Mouse (Mus musculus): ENCODE results near the gene Hoxa9.

Gene Hoxa9

DNA sequence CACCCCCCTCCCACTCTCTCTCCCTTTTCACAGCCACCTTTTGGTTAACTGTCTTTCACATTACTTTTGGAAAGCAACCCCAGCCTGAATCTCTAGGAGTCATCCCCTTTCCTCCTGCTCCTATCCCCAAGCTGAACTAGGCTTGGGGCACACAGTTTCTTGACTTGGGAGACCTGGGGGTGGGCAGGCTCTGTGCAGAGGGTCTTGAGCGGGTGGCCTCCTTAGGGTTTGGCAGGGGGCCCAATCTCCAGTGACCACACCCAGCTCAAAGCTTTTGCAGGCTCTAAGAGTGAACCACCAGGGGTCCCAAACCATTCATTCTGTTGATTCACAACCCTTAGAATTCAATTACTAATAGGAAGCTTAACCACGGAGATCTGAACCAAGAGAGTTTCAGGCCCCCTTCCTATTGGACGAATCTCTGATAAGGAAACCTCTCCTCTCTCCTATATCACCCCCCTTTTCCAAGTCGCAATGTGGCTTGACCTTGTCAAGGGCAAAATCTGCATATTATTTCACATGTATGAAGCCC, 12.0 kb upstream of the Hoxa9 start:
- no peak for DNase-seq

GRCm38 (mm10) chr6:52241001-52241621, 10.2 kb upstream of the Hoxa9 start:
- DNase-seq = no peak

DNA sequence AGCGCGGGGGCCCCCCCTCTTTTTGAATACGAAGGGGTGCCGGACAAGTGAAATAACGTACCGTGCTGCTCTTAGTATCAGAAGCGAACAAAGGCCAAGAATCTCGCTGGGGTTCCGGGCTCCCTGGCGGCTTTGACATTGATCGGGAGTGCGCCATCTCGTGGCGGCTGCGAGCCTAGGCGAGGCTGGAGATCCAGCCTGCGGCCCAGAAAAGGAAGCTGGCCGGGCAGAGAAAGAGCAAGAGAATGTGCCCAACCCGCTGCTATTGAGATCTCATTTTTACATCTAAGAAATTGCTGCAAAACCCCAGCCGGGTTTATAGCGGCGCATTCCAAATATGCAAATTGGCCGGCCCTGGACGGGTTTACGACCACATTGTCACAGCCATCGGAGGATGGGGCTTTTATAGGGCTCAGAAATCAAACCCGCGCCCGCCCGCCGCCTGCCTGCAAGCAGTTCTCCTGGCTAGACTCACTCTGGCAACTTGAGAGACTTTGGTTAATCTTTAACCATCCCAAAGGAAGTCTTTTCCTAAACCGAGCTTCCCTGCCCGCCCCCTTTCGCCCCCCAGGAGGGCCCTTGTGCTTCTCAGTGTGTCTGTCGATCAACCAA, 9.6 kb upstream of the Hoxa9 start, which contains the start of gene Hoxa10:
TSS of gene Hoxa10 (minus strand) at position 466 of the 612 bp plus-strand sequence.
- DNase-seq = peak; percentile 19

- no peak for DNase-seq
Measured at GRCm38 (mm10) chr6:52239625-52240388, 8.9 kb upstream of the Hoxa9 start.

DNA sequence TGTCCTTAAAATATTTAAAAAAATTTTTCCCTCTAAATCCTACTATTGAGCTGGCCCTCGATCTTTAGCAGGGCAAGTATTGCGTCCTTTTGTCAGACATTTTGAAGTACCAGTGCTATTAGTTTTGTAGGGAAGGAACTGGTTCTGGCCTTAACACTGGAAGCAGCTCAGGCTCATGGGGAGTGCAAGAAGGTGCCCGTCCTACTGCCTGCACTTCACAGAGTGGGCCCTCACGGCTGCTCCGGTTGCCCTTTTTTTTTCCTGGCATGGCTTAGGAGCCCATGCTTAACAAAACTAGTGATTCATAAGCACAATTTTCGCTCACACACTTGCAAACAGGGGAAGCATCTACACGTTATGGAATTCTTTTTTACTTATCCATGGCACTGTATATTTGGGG, 8.1 kb upstream of the Hoxa9 start:
- DNase-seq = no peak

DNA sequence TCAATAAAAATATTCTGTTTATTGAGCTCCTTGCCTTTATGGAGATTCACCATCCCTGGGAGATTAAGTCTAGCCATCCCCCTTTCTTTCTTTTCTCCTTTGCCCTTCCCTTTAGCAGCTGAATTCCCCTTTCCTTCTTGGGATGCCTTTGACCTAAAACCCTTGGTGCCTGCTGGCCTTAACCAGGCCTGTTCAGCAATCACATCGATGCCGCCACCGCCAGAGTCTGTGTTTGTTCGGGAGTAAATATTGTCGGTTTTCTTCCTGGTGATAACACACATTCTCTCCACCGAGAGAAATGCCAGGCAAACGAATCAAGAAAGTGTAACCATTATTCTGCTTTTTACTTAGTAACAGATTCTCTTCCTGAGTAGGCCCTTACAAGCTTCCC, 7.3 kb upstream of the Hoxa9 start:
- DNase-seq = no peak

- no peak for DNase-seq
Measured at GRCm38 (mm10) chr6:52237346-52238154, 6.7 kb upstream of the Hoxa9 start.

DNA sequence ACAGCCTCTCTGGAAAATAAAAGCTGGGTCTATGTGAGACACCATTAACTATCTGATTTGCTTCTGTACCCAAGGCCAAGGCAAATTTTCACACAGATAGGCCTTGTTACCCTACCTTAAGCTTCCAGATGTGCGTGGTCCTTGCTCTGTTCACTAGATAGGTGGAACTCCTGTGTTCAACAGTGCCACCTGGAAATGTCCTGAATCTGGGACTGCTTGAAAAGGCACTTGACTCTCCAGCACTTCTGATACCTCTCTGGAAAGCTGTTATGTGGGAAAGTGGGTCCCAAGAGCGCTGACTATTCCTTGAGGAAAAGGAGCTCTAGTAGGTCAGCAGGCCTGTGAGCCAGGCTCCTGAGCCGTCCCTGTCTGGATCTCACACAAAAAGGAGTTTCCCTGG, 5.9 kb upstream of the Hoxa9 start:
- DNase-seq = no peak

- no peak for DNase-seq
Measured at GRCm38 (mm10) chr6:52235866-52236265, 5.0 kb upstream of the Hoxa9 start.

- DNase-seq = no peak
Measured at GRCm38 (mm10) chr6:52235267-52235666, 4.4 kb upstream of the Hoxa9 start.

DNA sequence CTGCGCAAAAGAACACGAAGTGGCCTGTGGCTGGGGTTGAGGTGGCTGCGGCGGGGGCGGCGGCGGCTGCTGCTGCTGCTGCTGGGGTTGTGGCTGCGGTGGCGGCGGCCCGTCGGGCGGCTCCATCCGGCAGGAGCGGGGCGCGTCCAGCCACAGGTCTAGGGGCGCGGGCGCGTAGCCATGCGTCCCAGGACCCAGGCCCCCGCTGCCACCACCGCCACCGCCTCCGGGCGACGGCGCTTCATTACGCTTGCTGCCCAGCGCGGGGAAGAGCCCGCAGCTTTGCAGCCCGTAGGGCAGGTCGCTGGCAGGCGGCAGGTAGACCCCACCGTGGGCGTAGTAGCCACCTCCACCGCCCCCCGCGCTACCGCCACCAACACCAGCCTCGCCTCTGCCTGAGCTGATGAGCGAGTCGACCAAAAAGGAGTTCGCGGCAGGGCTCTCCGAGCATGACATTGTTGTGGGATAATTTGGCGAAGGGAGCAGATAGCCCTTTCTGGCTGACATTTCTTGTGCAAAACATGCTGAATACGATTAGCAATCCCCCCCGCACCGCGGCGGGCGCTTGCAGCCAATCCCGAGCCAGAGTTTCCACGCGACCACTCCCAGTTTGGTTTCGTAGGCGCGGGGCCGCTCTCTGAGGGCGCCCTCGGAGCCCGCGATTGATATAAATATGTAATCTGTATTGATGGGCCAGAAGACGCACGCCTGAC, 3.7 kb upstream of the Hoxa9 start:
- no peak for DNase-seq

GRCm38 (mm10) chr6:52233546-52234427, 2.9 kb upstream of the Hoxa9 start:
- no peak for DNase-seq

DNA sequence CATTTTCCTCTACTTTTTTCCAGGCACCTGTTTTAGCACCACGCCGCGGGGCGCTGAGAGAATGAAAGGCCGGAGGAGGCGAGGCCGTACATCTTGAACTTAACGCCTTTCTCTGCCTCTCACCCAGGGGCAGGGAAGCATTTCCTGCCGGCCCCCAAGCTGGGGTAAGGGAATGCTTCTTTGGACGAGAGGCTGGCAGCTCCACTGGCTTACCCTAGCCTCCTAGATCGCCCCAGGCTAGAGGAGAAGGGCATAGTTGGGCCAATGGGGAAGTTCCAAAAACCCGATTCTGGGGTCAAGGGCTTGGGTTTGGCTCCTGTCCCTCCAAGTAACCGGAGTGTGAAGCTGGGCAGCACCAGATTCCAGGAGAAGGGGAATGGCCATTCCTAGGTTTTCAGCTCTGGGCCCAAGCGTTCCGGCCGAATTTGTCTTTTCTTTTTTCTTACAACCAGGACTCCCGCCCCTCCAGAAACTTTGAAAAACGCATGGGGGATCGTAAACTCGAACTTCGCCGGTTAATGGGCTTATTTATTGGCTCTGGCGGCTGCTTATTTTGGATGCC, 2.2 kb upstream of the Hoxa9 start:
- no peak for DNase-seq

DNA sequence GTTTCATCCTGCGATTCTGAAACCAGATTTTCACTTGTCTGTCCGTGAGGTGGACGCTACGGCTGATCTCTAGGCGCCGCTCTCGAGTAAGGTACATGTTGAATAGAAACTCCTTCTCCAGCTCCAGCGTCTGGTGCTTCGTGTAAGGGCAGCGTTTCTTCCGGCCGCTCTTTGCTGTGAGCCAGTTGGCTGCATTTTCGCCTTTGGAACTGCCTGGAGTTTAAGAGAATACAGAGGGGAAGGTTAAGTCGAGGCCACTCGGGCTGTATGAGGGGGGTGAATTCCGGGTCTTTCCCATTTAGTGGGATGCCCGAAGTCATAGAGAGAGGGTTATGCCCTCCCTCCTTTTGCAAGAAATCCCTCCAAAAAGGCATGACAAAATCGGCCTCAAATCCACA, 1.7 kb upstream of the Hoxa9 start:
- DNase-seq = no peak

- no peak for DNase-seq
Measured at GRCm38 (mm10) chr6:52231885-52232567, 1.1 kb upstream of the Hoxa9 start.

DNA sequence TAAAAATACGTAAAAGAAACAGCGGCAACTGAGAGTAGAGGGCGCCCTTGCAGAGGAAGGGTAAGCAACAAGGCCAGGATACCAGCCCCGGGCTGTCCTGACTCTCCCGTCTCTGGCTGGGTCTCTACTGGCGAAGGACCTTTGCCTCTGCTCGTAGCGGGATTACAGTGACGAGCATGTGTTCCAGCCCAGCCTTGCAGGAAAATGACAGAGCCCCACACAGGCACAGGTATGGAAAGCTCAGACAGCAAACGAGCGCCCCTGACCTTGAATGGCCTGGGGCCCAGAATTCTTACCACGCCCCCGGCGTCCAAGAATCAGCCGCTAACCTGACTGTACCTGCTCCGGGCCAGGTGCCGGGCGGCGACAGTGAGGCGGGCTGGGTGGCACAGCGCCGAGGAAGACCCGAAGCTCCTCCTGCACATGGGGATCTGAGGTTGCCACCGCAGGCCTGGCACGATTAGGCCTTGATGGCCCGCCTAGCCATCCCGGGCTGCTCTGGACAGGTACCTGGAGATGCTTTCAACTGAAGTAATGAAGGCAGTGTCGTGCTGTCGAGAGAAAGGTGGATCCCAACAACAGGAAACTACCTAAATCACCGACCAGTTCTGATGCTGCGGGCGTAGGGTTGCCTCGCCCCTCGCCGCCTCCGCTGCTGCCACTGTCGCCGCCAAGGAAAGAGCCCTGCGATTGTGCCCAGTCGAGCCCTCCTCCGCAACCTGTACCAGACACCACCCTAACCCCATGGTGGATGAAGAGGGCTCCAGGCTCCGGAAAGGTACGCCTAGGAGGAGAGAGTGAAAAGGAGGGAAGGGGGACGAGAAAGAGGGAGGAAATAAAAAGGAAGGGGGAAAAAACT, 1.1 kb downstream of the Hoxa9 start:
- no peak for DNase-seq

DNA sequence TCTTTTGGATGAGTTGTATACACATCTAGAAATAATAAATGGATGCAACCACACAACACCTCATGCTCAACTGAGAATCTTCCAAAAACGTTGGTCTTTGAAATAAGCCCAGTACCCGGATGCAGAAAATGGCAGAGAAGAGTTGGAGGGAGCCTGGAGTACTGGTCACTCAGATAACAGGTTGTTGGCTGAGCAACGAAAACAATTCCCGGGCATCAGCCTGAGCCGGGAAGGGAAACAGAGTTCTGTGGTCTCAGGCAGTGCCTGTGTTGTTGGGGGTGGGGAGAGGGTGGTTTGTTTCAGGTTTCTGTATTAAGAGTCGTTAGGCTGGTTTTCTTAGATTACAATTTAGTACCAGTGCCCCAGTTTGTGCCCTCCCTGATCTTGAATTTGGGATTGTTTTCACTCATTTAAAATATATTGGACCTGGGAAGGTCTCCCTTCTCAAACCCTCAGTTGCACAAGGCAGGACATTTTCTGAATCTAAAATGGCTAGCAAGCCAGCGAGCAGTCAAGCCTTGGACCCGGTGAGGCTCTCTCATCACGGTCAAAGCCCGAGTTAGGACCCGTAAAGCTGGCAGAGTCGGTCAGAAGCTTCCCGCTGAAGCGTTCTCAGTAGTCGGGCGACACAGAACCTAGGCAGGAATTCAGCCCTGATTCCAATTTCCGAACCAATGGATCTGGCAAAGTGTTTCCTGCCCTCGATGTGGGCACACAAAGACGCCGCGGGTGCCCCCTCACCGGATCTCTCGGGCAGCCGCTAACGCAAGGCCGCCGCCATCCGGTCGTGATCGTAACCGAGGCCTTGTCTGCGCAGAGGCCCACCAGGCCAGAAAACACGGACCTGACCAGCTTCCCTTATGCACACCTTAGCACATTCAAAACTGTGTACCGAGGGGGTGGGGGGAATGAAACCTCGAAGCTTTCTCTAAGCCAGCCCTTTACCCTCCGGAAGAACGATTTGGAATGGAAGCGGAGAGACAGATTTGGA, 2.1 kb downstream of the Hoxa9 start:
- no peak for DNase-seq

Data from layer of hippocampus, adult 9-11 months (tissue).